Mouse (Mus musculus): ENCODE results near the gene Xpnpep3. TPM values are rescaled to one million over a fixed set of nuclear protein-coding genes. Genes with fewer than 3 reads are reported as not detected.

Xpnpep3 gene
- polyA plus RNA-seq (2014; fragmentation: Nextera tagmentation; extraction: Ambion mirVana), result 7.8 and 9.0 TPM in 2 replicates

GRCm38 (mm10) chr15:81399638-81400315, at the start of gene Xpnpep3, which contains the start of gene St13:
TSS of gene Xpnpep3 (plus strand) at chr15:81400138.
TSS of gene St13 (minus strand) at chr15:81400077.
- H3K4me1 ChIP-seq (ENCODE audit: control insufficient read depth, insufficient read depth, low read length), result peaks cover 8% of the 10 kb centered on the region
- no peaks in the 10 kb centered on the region for H3K27me3 ChIP-seq (ENCODE audit: control insufficient read depth, insufficient read depth, low read length)
- H3K36me3 ChIP-seq (ENCODE audit: control insufficient read depth, insufficient read depth, low read length), result no peaks in the 10 kb centered on the region
- under 1% methylated on average over 49 of the region's 50 CpGs for WGBS
- H3K4me3 ChIP-seq (ENCODE audit: low read depth, low read length), result peak within 1 kb of the TSS; percentile 98
- peak; percentile 100 for ATAC-seq (ENCODE audit: insufficient number of reproducible peaks, insufficient read depth, low FRiP score, low read depth)
- peak within 1 kb of the TSS; percentile 89 for H3K9ac ChIP-seq (replicated peaks; ENCODE audit: low read depth, low read length)
- H3K9me3 ChIP-seq (ENCODE audit: control insufficient read depth, low read depth, low read length), result no peaks in the 10 kb centered on the region
- peak within 1 kb of the TSS; percentile 94 for H3K27ac ChIP-seq (ENCODE audit: low read length)
- peak within 1 kb of the TSS; percentile 74 for H3K4me2 ChIP-seq (replicated peaks; ENCODE audit: low read depth, low read length)

- H3K36me3 ChIP-seq (ENCODE audit: control insufficient read depth, insufficient read depth, low read length), result no peaks in the 10 kb centered on the region
- no peak overlapping the region for H3K27ac ChIP-seq (ENCODE audit: low read length)
- H3K9ac ChIP-seq (replicated peaks; ENCODE audit: low read depth, low read length), result no peak overlapping the region
- no peaks in the 10 kb centered on the region for H3K9me3 ChIP-seq (ENCODE audit: control insufficient read depth, low read depth, low read length)
- no peak for ATAC-seq (ENCODE audit: insufficient number of reproducible peaks, insufficient read depth, low FRiP score, low read depth)
- 41% methylated on average over 1 of the region's 1 CpGs for WGBS
- H3K4me3 ChIP-seq (ENCODE audit: low read depth, low read length), result no peak overlapping the region
- H3K27me3 ChIP-seq (ENCODE audit: control insufficient read depth, insufficient read depth, low read length), result no peaks in the 10 kb centered on the region
- no peak overlapping the region for H3K4me2 ChIP-seq (replicated peaks; ENCODE audit: low read depth, low read length)
- H3K4me1 ChIP-seq (ENCODE audit: control insufficient read depth, insufficient read depth, low read length), result peaks cover 2% of the 10 kb centered on the region; the same call in 1 of the 2 replicates
Observed at GRCm38 (mm10) chr15:81350401-81350800, 49.5 kb upstream of the Xpnpep3 start.

- Histone ChIP-seq H3K27me3 (ENCODE audit: control insufficient read depth, insufficient read depth, low read length) (no peaks in the 10 kb centered on the region), H3K36me3 (ENCODE audit: control insufficient read depth, insufficient read depth, low read length) (no peaks in the 10 kb centered on the region), H3K4me2 (replicated peaks; ENCODE audit: low read depth, low read length) (no peak overlapping the region), H3K4me3 (ENCODE audit: low read depth, low read length) (no peak overlapping the region), H3K4me1 (ENCODE audit: control insufficient read depth, insufficient read depth, low read length) (peaks cover 2% of the 10 kb centered on the region; the same call in 1 of the 2 replicates), H3K9me3 (ENCODE audit: control insufficient read depth, low read depth, low read length) (no peaks in the 10 kb centered on the region), H3K9ac (replicated peaks; ENCODE audit: low read depth, low read length) (no peak overlapping the region), H3K27ac (ENCODE audit: low read length) (no peak overlapping the region)
- ATAC-seq (ENCODE audit: insufficient number of reproducible peaks, insufficient read depth, low FRiP score, low read depth), result no peak
- 69% methylated on average over 1 of the region's 1 CpGs for WGBS
Observed at GRCm38 (mm10) chr15:81352638-81353037, 47.3 kb upstream of the Xpnpep3 start.

- no peak overlapping the region for H3K27ac ChIP-seq (ENCODE audit: low read length)
- no peaks in the 10 kb centered on the region for H3K36me3 ChIP-seq (ENCODE audit: control insufficient read depth, insufficient read depth, low read length)
- H3K4me1 ChIP-seq (ENCODE audit: control insufficient read depth, insufficient read depth, low read length), result peaks cover 14% of the 10 kb centered on the region; the same call in 1 of the 2 replicates
- H3K9me3 ChIP-seq (ENCODE audit: control insufficient read depth, low read depth, low read length), result no peaks in the 10 kb centered on the region
- H3K9ac ChIP-seq (replicated peaks; ENCODE audit: low read depth, low read length), result no peak overlapping the region
- H3K4me3 ChIP-seq (ENCODE audit: low read depth, low read length), result no peak overlapping the region
- no peak for ATAC-seq (ENCODE audit: insufficient number of reproducible peaks, insufficient read depth, low FRiP score, low read depth)
- 62% methylated on average over 3 of the region's 3 CpGs for WGBS
- H3K27me3 ChIP-seq (ENCODE audit: control insufficient read depth, insufficient read depth, low read length), result no peaks in the 10 kb centered on the region
- no peak overlapping the region for H3K4me2 ChIP-seq (replicated peaks; ENCODE audit: low read depth, low read length)
Observed at GRCm38 (mm10) chr15:81355146-81355761, 44.7 kb upstream of the Xpnpep3 start.

GRCm38 (mm10) chr15:81356946-81357345, 43.0 kb upstream of the Xpnpep3 start:
- Histone ChIP-seq H3K27ac (ENCODE audit: low read length) (peak overlapping the region; percentile 27; the same call in 1 of the 2 replicates), H3K9ac (replicated peaks; ENCODE audit: low read depth, low read length) (no peak overlapping the region), H3K4me1 (ENCODE audit: control insufficient read depth, insufficient read depth, low read length) (peaks cover 17% of the 10 kb centered on the region; the same call in 1 of the 2 replicates), H3K36me3 (ENCODE audit: control insufficient read depth, insufficient read depth, low read length) (no peaks in the 10 kb centered on the region), H3K9me3 (ENCODE audit: control insufficient read depth, low read depth, low read length) (no peaks in the 10 kb centered on the region), H3K27me3 (ENCODE audit: control insufficient read depth, insufficient read depth, low read length) (no peaks in the 10 kb centered on the region), H3K4me2 (replicated peaks; ENCODE audit: low read depth, low read length) (no peak overlapping the region), H3K4me3 (ENCODE audit: low read depth, low read length) (no peak overlapping the region)
- no peak for ATAC-seq (ENCODE audit: insufficient number of reproducible peaks, insufficient read depth, low FRiP score, low read depth)
- WGBS, result 37% methylated on average over 5 of the region's 5 CpGs

DNA sequence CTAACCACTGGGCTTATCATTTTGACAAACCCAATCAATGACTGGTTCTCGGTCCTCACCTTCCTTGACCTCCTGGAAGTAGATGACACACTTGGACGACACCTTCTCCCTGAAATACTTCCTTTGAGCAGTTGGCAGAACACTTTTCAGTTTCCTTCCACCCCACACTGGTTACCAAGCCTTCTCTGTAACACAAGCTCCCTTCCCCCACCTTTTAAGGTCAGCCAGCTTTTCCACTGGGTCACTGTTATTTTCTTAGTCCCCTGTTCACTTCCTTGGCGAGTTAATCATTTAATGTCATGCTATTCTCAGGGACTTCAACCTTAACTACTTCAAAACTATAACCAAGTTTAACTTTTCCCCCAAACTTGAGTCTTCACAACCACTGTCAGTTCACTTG, 41.0 kb upstream of the Xpnpep3 start:
- no peak overlapping the region for H3K4me3 ChIP-seq (ENCODE audit: low read depth, low read length)
- H3K27ac ChIP-seq (ENCODE audit: low read length), result no peak overlapping the region
- no peaks in the 10 kb centered on the region for H3K9me3 ChIP-seq (ENCODE audit: control insufficient read depth, low read depth, low read length)
- no peak overlapping the region for H3K9ac ChIP-seq (replicated peaks; ENCODE audit: low read depth, low read length)
- no peak overlapping the region for H3K4me2 ChIP-seq (replicated peaks; ENCODE audit: low read depth, low read length)
- H3K4me1 ChIP-seq (ENCODE audit: control insufficient read depth, insufficient read depth, low read length), result peaks cover 17% of the 10 kb centered on the region; the same call in 1 of the 2 replicates
- H3K27me3 ChIP-seq (ENCODE audit: control insufficient read depth, insufficient read depth, low read length), result no peaks in the 10 kb centered on the region
- 69% methylated on average over 3 of the region's 3 CpGs for WGBS
- ATAC-seq (ENCODE audit: insufficient number of reproducible peaks, insufficient read depth, low FRiP score, low read depth), result no peak
- 0 out of 2 replicates have a peak, but pooled peaks cover 6% of the 10 kb centered on the region for H3K36me3 ChIP-seq (ENCODE audit: control insufficient read depth, insufficient read depth, low read length)

DNA sequence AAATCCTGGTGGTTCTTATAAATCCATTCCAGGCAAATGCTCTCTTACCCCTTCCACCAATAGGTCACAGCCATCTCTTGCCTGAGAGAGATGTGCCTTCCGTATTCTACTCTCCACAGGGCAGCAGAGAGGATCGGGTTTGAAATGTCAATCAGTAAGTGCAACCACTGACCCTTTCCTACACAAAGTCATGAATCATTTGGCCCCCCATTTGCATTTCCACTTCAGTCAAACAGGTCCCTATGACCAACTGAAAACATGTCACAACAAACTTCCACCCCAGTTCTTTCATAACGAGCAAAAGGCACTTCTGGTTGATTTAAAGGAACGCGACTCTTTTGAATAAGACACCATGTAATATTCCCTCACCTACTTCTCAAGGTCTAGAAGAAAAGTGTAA, 40.5 kb upstream of the Xpnpep3 start:
- no peak for ATAC-seq (ENCODE audit: insufficient number of reproducible peaks, insufficient read depth, low FRiP score, low read depth)
- Histone ChIP-seq H3K4me2 (replicated peaks; ENCODE audit: low read depth, low read length) (peak overlapping the region; percentile 64), H3K9me3 (ENCODE audit: control insufficient read depth, low read depth, low read length) (no peaks in the 10 kb centered on the region), H3K36me3 (ENCODE audit: control insufficient read depth, insufficient read depth, low read length) (0 out of 2 replicates have a peak, but pooled peaks cover 7% of the 10 kb centered on the region), H3K27me3 (ENCODE audit: control insufficient read depth, insufficient read depth, low read length) (no peaks in the 10 kb centered on the region), H3K27ac (ENCODE audit: low read length) (no peak overlapping the region), H3K4me3 (ENCODE audit: low read depth, low read length) (peak overlapping the region; percentile 50; the same call in 1 of the 2 replicates), H3K9ac (replicated peaks; ENCODE audit: low read depth, low read length) (no peak overlapping the region), H3K4me1 (ENCODE audit: control insufficient read depth, insufficient read depth, low read length) (peaks cover 17% of the 10 kb centered on the region; the same call in 1 of the 2 replicates)
- 81% methylated on average over 5 of the region's 5 CpGs for WGBS

GRCm38 (mm10) chr15:81360345-81361021, 39.5 kb upstream of the Xpnpep3 start, which contains the start of gene Slc25a17:
TSS of gene Slc25a17 (minus strand) at chr15:81360812.
- WGBS, result under 1% methylated on average over 30 of the region's 30 CpGs
- Histone ChIP-seq H3K4me2 (replicated peaks; ENCODE audit: low read depth, low read length) (peak within 1 kb of the TSS; percentile 64), H3K27me3 (ENCODE audit: control insufficient read depth, insufficient read depth, low read length) (no peaks in the 10 kb centered on the region), H3K9ac (replicated peaks; ENCODE audit: low read depth, low read length) (peak within 1 kb of the TSS; percentile 57), H3K9me3 (ENCODE audit: control insufficient read depth, low read depth, low read length) (no peaks in the 10 kb centered on the region), H3K4me1 (ENCODE audit: control insufficient read depth, insufficient read depth, low read length) (peaks cover 17% of the 10 kb centered on the region; the same call in 1 of the 2 replicates), H3K27ac (ENCODE audit: low read length) (peak within 1 kb of the TSS; percentile 64; the same call in 1 of the 2 replicates), H3K4me3 (ENCODE audit: low read depth, low read length) (peak within 1 kb of the TSS; percentile 50), H3K36me3 (ENCODE audit: control insufficient read depth, insufficient read depth, low read length) (peaks cover 15% of the 10 kb centered on the region; the same call in 1 of the 2 replicates)
- ATAC-seq (ENCODE audit: insufficient number of reproducible peaks, insufficient read depth, low FRiP score, low read depth), result peak; percentile 99

Data from stomach, embryonic 14.5 days (tissue).